16 mouse cellular contexts compared by ENCODE assay signal in genomic region chr11:116832172-116832685, GRCm38 (mm10). TPM values are rescaled to one million over a fixed set of nuclear protein-coding genes. Genes with fewer than 3 reads are reported as not detected.
DNase-seq lines count a peak whose midpoint lies in the region; ATAC-seq and TF ChIP-seq lines count a peak whose summit lies in the region.
"Had no signal": no experiment of that assay in that cellular context is flagged by ENCODE, and none has a peak within 500 bp of the region (broad histone marks: within the 10 kb centered on the region; RNA-seq: fewer than 3 reads in every experiment).

No protein-coding gene starts in this region.

- H3K9me3 ChIP-seq in forebrain, embryonic 11.5 days (ENCODE audit: control insufficient read depth, low read length), result no peaks in the 10 kb centered on the region
- H3K9me3 ChIP-seq in forebrain, embryonic 14.5 days (replicated peaks; ENCODE audit: control insufficient read depth, low read length), result no peaks in the 10 kb centered on the region
- no peaks in the 10 kb centered on the region for H3K9me3 ChIP-seq in embryonic facial prominence, embryonic 13.5 days
- no peaks in the 10 kb centered on the region for H3K9me3 ChIP-seq in midbrain, postnatal 0 days (ENCODE audit: low read length)
- H3K9me3 ChIP-seq: liver, embryonic 12.5 days had no signal

- peaks cover 7% of the 10 kb centered on the region for H3K4me1 ChIP-seq in forebrain, embryonic 11.5 days (replicated peaks; ENCODE audit: control insufficient read depth, insufficient read depth, low read length)
- H3K4me1 ChIP-seq in forebrain, embryonic 14.5 days (ENCODE audit: control insufficient read depth, insufficient read depth, low read length), result peaks cover 6% of the 10 kb centered on the region; the same call in 1 of the 2 replicates
- H3K4me1 ChIP-seq in embryonic facial prominence, embryonic 13.5 days, result peaks cover 28% of the 10 kb centered on the region
- peaks cover 6% of the 10 kb centered on the region; the same call in 1 of the 2 replicates for H3K4me1 ChIP-seq in midbrain, postnatal 0 days (ENCODE audit: insufficient read depth, low read length)

- no peak for ATAC-seq in forebrain, embryonic 11.5 days (replicated peaks; ENCODE audit: low FRiP score)
- no peak for ATAC-seq in forebrain, embryonic 14.5 days
- no peak for ATAC-seq in embryonic facial prominence, embryonic 13.5 days (ENCODE audit: insufficient number of reproducible peaks, insufficient read depth, low FRiP score, low TSS enrichment, low read depth)
- no peak for ATAC-seq in midbrain, postnatal 0 days (ENCODE audit: low FRiP score)
- ATAC-seq: intestine, postnatal 0 days; liver, embryonic 12.5 days; lung, postnatal 0 days had no signal

- peak; percentile 46 for DNase-seq in forebrain, embryonic 11.5 days (ENCODE audit: low spot score)
- no peak for DNase-seq in forebrain, embryonic 14.5 days (ENCODE audit: low spot score)
- DNase-seq in retina, embryonic 14.5 days (ENCODE audit: low spot score), result peak; percentile 67
- DNase-seq in retina, postnatal 1 day, result no peak
- peak; percentile 32 for DNase-seq in midbrain, postnatal 0 days (ENCODE audit: low spot score)
- DNase-seq in cerebellum, adult 8-10 months, result no peak
- DNase-seq in layer of hippocampus, adult 9-10 months (ENCODE audit: low spot score), result no peak
- DNase-seq: adrenal gland, postnatal 36 days; cerebellum, adult 11 months; kidney, postnatal 36 days; right cerebral cortex, postnatal 4 days had no signal

- no peak overlapping the region for H3K9ac ChIP-seq in forebrain, embryonic 11.5 days (ENCODE audit: low read length)
- no peak overlapping the region for H3K9ac ChIP-seq in forebrain, embryonic 14.5 days (ENCODE audit: low read length)
- H3K9ac ChIP-seq in embryonic facial prominence, embryonic 13.5 days, result no peak overlapping the region; the same call in 1 of the 2 replicates
- H3K9ac ChIP-seq in midbrain, postnatal 0 days (replicated peaks; ENCODE audit: low read length, poor library complexity, severe bottlenecking), result no peak overlapping the region
- H3K9ac ChIP-seq: liver, embryonic 12.5 days had no signal

- H3K4me3 ChIP-seq in forebrain, embryonic 11.5 days (ENCODE audit: low read depth, low read length), result no peak overlapping the region
- H3K4me3 ChIP-seq in forebrain, embryonic 14.5 days (ENCODE audit: low read depth, low read length), result no peak overlapping the region
- no peak overlapping the region for H3K4me3 ChIP-seq in embryonic facial prominence, embryonic 13.5 days
- no peak overlapping the region for H3K4me3 ChIP-seq in midbrain, postnatal 0 days (ENCODE audit: low read depth, low read length)
- H3K4me3 ChIP-seq: left cerebral cortex, adult 2 months; liver, embryonic 12.5 days had no signal

- 25% methylated on average over 4 of the region's 4 CpGs for WGBS in forebrain, embryonic 11.5 days
- 25% methylated on average over 4 of the region's 4 CpGs for WGBS in forebrain, embryonic 14.5 days
- 32% methylated on average over 3 of the region's 4 CpGs for WGBS in embryonic facial prominence, embryonic 13.5 days
- 16% methylated on average over 4 of the region's 4 CpGs for WGBS in midbrain, postnatal 0 days

- no peak overlapping the region for H3K27ac ChIP-seq in forebrain, embryonic 11.5 days (ENCODE audit: low read depth, low read length)
- H3K27ac ChIP-seq in forebrain, embryonic 14.5 days (ENCODE audit: low read depth, low read length), result no peak overlapping the region; the same call in 1 of the 2 replicates
- peak overlapping the region; percentile 23; the same call in 1 of the 2 replicates for H3K27ac ChIP-seq in embryonic facial prominence, embryonic 13.5 days
- H3K27ac ChIP-seq in midbrain, postnatal 0 days (ENCODE audit: low read depth, low read length), result no peak overlapping the region
- H3K27ac ChIP-seq: left cerebral cortex, adult 2 months; liver, embryonic 12.5 days had no signal

- H3K36me3 ChIP-seq in forebrain, embryonic 11.5 days (ENCODE audit: control insufficient read depth, insufficient read depth, low read length), result peaks cover 12% of the 10 kb centered on the region
- H3K36me3 ChIP-seq in forebrain, embryonic 14.5 days (ENCODE audit: control insufficient read depth, insufficient read depth, low read length), result peaks cover 45% of the 10 kb centered on the region
- H3K36me3 ChIP-seq in embryonic facial prominence, embryonic 13.5 days, result peaks cover 55% of the 10 kb centered on the region
- H3K36me3 ChIP-seq in midbrain, postnatal 0 days (ENCODE audit: insufficient read depth, low read length), result peaks cover 34% of the 10 kb centered on the region

- H3K27me3 ChIP-seq in forebrain, embryonic 11.5 days (ENCODE audit: control insufficient read depth, insufficient read depth, low read length), result no peaks in the 10 kb centered on the region
- H3K27me3 ChIP-seq in forebrain, embryonic 14.5 days (replicated peaks; ENCODE audit: control insufficient read depth, insufficient read depth, low read length), result no peaks in the 10 kb centered on the region
- H3K27me3 ChIP-seq in embryonic facial prominence, embryonic 13.5 days, result no peaks in the 10 kb centered on the region
- H3K27me3 ChIP-seq in midbrain, postnatal 0 days (ENCODE audit: insufficient read depth, low read length), result no peaks in the 10 kb centered on the region

- TF ChIP-seq CTCF in midbrain, postnatal 0 days (IDR thresholded peaks at IDR 0.05), result no peak

- no peak overlapping the region for H3K4me2 ChIP-seq in forebrain, embryonic 11.5 days (ENCODE audit: low read depth, low read length, severe bottlenecking)
- no peak overlapping the region for H3K4me2 ChIP-seq in forebrain, embryonic 14.5 days (ENCODE audit: low read length)
- no peak overlapping the region for H3K4me2 ChIP-seq in embryonic facial prominence, embryonic 13.5 days
- no peak overlapping the region for H3K4me2 ChIP-seq in midbrain, postnatal 0 days (ENCODE audit: low read depth, low read length, poor library complexity, severe bottlenecking)
- H3K4me2 ChIP-seq: liver, embryonic 12.5 days had no signal

RNA-seq across cellular contexts. Expression of gene Mxra7, which starts 4.4 kb away (rescaled TPM):
- polyA plus RNA-seq in forebrain, embryonic 11.5 days (2014; fragmentation: Nextera tagmentation; extraction: Ambion mirVana), result 16.8 and 19.6 TPM in 2 replicates
- 3.6 and 3.8 TPM in 2 replicates for polyA plus RNA-seq in forebrain, embryonic 14.5 days (2014; fragmentation: Nextera tagmentation; extraction: Ambion mirVana)
- 19.6 and 19.7 TPM in 2 replicates for polyA plus RNA-seq in embryonic facial prominence, embryonic 13.5 days (2015; fragmentation: Nextera tagmentation; extraction: Ambion mirVana)
- 23.3 and 39.1 TPM in 2 replicates for total RNA-seq in midbrain, postnatal 0 days (2014; rRNA removed)
- 29.3 and 32.1 TPM in 2 replicates for polyA plus RNA-seq in midbrain, postnatal 0 days (2015; fragmentation: Nextera tagmentation; extraction: Ambion mirVana)

RNA-seq across cellular contexts. Expression of gene Mettl23, which starts 10.8 kb away (rescaled TPM):
- polyA plus RNA-seq in forebrain, embryonic 11.5 days (2014; fragmentation: Nextera tagmentation; extraction: Ambion mirVana), result 67.6 and 70.4 TPM in 2 replicates
- polyA plus RNA-seq in forebrain, embryonic 14.5 days (2014; fragmentation: Nextera tagmentation; extraction: Ambion mirVana), result 79.2 and 100 TPM in 2 replicates
- polyA plus RNA-seq in embryonic facial prominence, embryonic 13.5 days (2015; fragmentation: Nextera tagmentation; extraction: Ambion mirVana), result 78.6 and 84.4 TPM in 2 replicates
- 28.9 and 32.2 TPM in 2 replicates for total RNA-seq in midbrain, postnatal 0 days (2014; rRNA removed)
- polyA plus RNA-seq in midbrain, postnatal 0 days (2015; fragmentation: Nextera tagmentation; extraction: Ambion mirVana), result 47.4 and 48.4 TPM in 2 replicates

RNA-seq across cellular contexts. Expression of gene Jmjd6, which starts 11.0 kb away (rescaled TPM):
- 86.8 and 99.5 TPM in 2 replicates for polyA plus RNA-seq in forebrain, embryonic 11.5 days (2014; fragmentation: Nextera tagmentation; extraction: Ambion mirVana)
- 64.6 and 81.1 TPM in 2 replicates for polyA plus RNA-seq in forebrain, embryonic 14.5 days (2014; fragmentation: Nextera tagmentation; extraction: Ambion mirVana)
- 73.4 and 77.7 TPM in 2 replicates for polyA plus RNA-seq in embryonic facial prominence, embryonic 13.5 days (2015; fragmentation: Nextera tagmentation; extraction: Ambion mirVana)
- 38.1 and 43.6 TPM in 2 replicates for total RNA-seq in midbrain, postnatal 0 days (2014; rRNA removed)
- 48.8 and 49.8 TPM in 2 replicates for polyA plus RNA-seq in midbrain, postnatal 0 days (2015; fragmentation: Nextera tagmentation; extraction: Ambion mirVana)

RNA-seq across cellular contexts. Expression of gene Mfsd11, which starts 20.0 kb away (rescaled TPM):
- 27.9 and 31.0 TPM in 2 replicates for polyA plus RNA-seq in forebrain, embryonic 11.5 days (2014; fragmentation: Nextera tagmentation; extraction: Ambion mirVana)
- polyA plus RNA-seq in forebrain, embryonic 14.5 days (2014; fragmentation: Nextera tagmentation; extraction: Ambion mirVana), result 31.8 and 46.6 TPM in 2 replicates
- polyA plus RNA-seq in embryonic facial prominence, embryonic 13.5 days (2015; fragmentation: Nextera tagmentation; extraction: Ambion mirVana), result 42.6 and 45.6 TPM in 2 replicates
- total RNA-seq in midbrain, postnatal 0 days (2014; rRNA removed), result 36.0 and 57.0 TPM in 2 replicates
- 54.8 and 64.1 TPM in 2 replicates for polyA plus RNA-seq in midbrain, postnatal 0 days (2015; fragmentation: Nextera tagmentation; extraction: Ambion mirVana)

RNA-seq across cellular contexts. Expression of gene Srsf2, which starts 20.7 kb away (rescaled TPM):
- 1,008 and 1,039 TPM in 2 replicates for polyA plus RNA-seq in forebrain, embryonic 11.5 days (2014; fragmentation: Nextera tagmentation; extraction: Ambion mirVana)
- 639 and 644 TPM in 2 replicates for polyA plus RNA-seq in forebrain, embryonic 14.5 days (2014; fragmentation: Nextera tagmentation; extraction: Ambion mirVana)
- polyA plus RNA-seq in embryonic facial prominence, embryonic 13.5 days (2015; fragmentation: Nextera tagmentation; extraction: Ambion mirVana), result 784 and 830 TPM in 2 replicates
- 196 and 259 TPM in 2 replicates for total RNA-seq in midbrain, postnatal 0 days (2014; rRNA removed)
- polyA plus RNA-seq in midbrain, postnatal 0 days (2015; fragmentation: Nextera tagmentation; extraction: Ambion mirVana), result 460 and 484 TPM in 2 replicates

Comparison
In these comparisons a context has a peak if more than half of its experiments do, and no peak if none do; other contexts are left out.
1. DNase-seq: peak in forebrain, embryonic 11.5 days (single experiment), retina, embryonic 14.5 days (single experiment) and midbrain, postnatal 0 days (single experiment); none in forebrain, embryonic 14.5 days (single experiment), retina, postnatal 1 day (single experiment), cerebellum, adult 8-10 months (single experiment) and layer of hippocampus, adult 9-10 months (single experiment).